Mouse (Mus musculus): Measurements from ENCODE around the gene Dennd1a.
A peak's percentile ranks its signal among the peaks of the same experiment; 100 is the strongest.

The Dennd1a gene

GRCm38 (mm10) chr2:37776611-37777411, 510.4 kb downstream of the Dennd1a start:
- H3K36me3 ChIP-seq (ENCODE audit: insufficient read depth, low read length): no peaks in the 10 kb centered on the region
- H3K4me1 ChIP-seq (replicated peaks; ENCODE audit: low read depth, low read length): peaks cover 68% of the 10 kb centered on the region
- TF ChIP-seq POU5F1 (IDR thresholded peaks at IDR 0.05; ENCODE audit: borderline replicate concordance, low read length) (no peak), CTCF (conservative IDR thresholded peaks at IDR 0.05; ENCODE audit: low read length) (no peak), NANOG (IDR thresholded peaks at IDR 0.05; ENCODE audit: borderline replicate concordance, low read length) (no peak)
- H3K4me3 ChIP-seq (replicated peaks; ENCODE audit: low read length): peak overlapping the region; percentile 72
- H3K9me3 ChIP-seq (ENCODE audit: low read length): no peaks in the 10 kb centered on the region
- H3K27me3 ChIP-seq (ENCODE audit: insufficient read depth, low read length): peaks cover 65% of the 10 kb centered on the region

DNA sequence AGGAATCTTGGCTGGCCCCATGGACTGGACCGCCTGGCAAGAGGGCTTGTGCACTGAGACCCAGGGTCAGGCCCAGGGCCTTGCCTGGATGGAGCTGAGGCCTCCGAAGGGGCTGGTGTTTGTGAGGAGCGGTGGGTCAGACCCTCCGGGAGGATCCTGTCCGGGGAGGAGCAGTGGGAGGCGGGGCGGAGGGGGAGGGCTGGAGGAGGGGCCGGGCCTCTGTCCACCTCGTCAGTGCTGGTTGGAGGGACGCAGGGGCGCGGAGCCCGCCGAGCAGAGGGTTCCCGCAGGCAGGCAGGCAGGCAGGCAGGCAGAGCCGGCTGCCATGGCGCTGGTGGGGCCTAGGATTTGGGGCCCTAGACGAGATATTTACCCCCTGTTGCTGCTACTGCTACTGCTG, 511.2 kb downstream of the Dennd1a start, which contains the start of gene Crb2:
Crb2 (plus strand) TSS at position 234 of the 400 bp plus-strand sequence.
- no peaks in the 10 kb centered on the region for H3K36me3 ChIP-seq (ENCODE audit: insufficient read depth, low read length)
- no peak for TF ChIP-seq POU5F1 (IDR thresholded peaks at IDR 0.05; ENCODE audit: borderline replicate concordance, low read length)
- TF ChIP-seq NANOG (IDR thresholded peaks at IDR 0.05; ENCODE audit: borderline replicate concordance, low read length): no peak
- no peak for TF ChIP-seq CTCF (conservative IDR thresholded peaks at IDR 0.05; ENCODE audit: low read length)
- peaks cover 59% of the 10 kb centered on the region for H3K27me3 ChIP-seq (ENCODE audit: insufficient read depth, low read length)
- no peaks in the 10 kb centered on the region for H3K9me3 ChIP-seq (ENCODE audit: low read length)
- H3K4me3 ChIP-seq (replicated peaks; ENCODE audit: low read length): peak within 1 kb of the TSS; percentile 72
- H3K4me1 ChIP-seq (replicated peaks; ENCODE audit: low read depth, low read length): peaks cover 67% of the 10 kb centered on the region

GRCm38 (mm10) chr2:37774571-37774970, 512.6 kb downstream of the Dennd1a start:
- H3K9me3 ChIP-seq (ENCODE audit: low read length): no peaks in the 10 kb centered on the region
- no peak overlapping the region for H3K4me3 ChIP-seq (replicated peaks; ENCODE audit: low read length)
- H3K27me3 ChIP-seq (ENCODE audit: insufficient read depth, low read length): peaks cover 58% of the 10 kb centered on the region
- H3K4me1 ChIP-seq (replicated peaks; ENCODE audit: low read depth, low read length): peaks cover 66% of the 10 kb centered on the region
- TF ChIP-seq NANOG (IDR thresholded peaks at IDR 0.05; ENCODE audit: borderline replicate concordance, low read length) (no peak), POU5F1 (IDR thresholded peaks at IDR 0.05; ENCODE audit: borderline replicate concordance, low read length) (no peak), CTCF (conservative IDR thresholded peaks at IDR 0.05; ENCODE audit: low read length) (peak; percentile 79)
- H3K36me3 ChIP-seq (ENCODE audit: insufficient read depth, low read length): no peaks in the 10 kb centered on the region

- Histone ChIP-seq H3K4me1 (replicated peaks; ENCODE audit: low read depth, low read length) (peaks cover 66% of the 10 kb centered on the region), H3K27me3 (ENCODE audit: insufficient read depth, low read length) (peaks cover 47% of the 10 kb centered on the region)
- TF ChIP-seq CTCF (conservative IDR thresholded peaks at IDR 0.05; ENCODE audit: low read length): peak; percentile 66
- TF ChIP-seq POU5F1 (IDR thresholded peaks at IDR 0.05; ENCODE audit: borderline replicate concordance, low read length): no peak
- TF ChIP-seq NANOG (IDR thresholded peaks at IDR 0.05; ENCODE audit: borderline replicate concordance, low read length): no peak
Measured at GRCm38 (mm10) chr2:37771618-37772285, 515.4 kb downstream of the Dennd1a start.

GRCm38 (mm10) chr2:37769793-37770192, 517.4 kb downstream of the Dennd1a start:
- Histone ChIP-seq H3K4me1 (replicated peaks; ENCODE audit: low read depth, low read length) (peaks cover 68% of the 10 kb centered on the region), H3K27me3 (ENCODE audit: insufficient read depth, low read length) (peaks cover 43% of the 10 kb centered on the region), H3K36me3 (ENCODE audit: insufficient read depth, low read length) (no peaks in the 10 kb centered on the region), H3K4me3 (replicated peaks; ENCODE audit: low read length) (no peak overlapping the region), H3K9me3 (ENCODE audit: low read length) (no peaks in the 10 kb centered on the region)
- TF ChIP-seq POU5F1 (IDR thresholded peaks at IDR 0.05; ENCODE audit: borderline replicate concordance, low read length) (no peak), CTCF (conservative IDR thresholded peaks at IDR 0.05; ENCODE audit: low read length) (no peak)

More at GRCm38 (mm10) chr2:37771618-37772285, 515.4 kb downstream of the Dennd1a start:
- Histone ChIP-seq H3K4me3 (replicated peaks; ENCODE audit: low read length) (peak overlapping the region; percentile 65), H3K36me3 (ENCODE audit: insufficient read depth, low read length) (no peaks in the 10 kb centered on the region), H3K9me3 (ENCODE audit: low read length) (no peaks in the 10 kb centered on the region)

- TF ChIP-seq NANOG (IDR thresholded peaks at IDR 0.05; ENCODE audit: borderline replicate concordance, low read length) (no peak), CTCF (conservative IDR thresholded peaks at IDR 0.05; ENCODE audit: low read length) (no peak), POU5F1 (IDR thresholded peaks at IDR 0.05; ENCODE audit: borderline replicate concordance, low read length) (no peak)
- Histone ChIP-seq H3K36me3 (ENCODE audit: insufficient read depth, low read length) (no peaks in the 10 kb centered on the region), H3K27me3 (ENCODE audit: insufficient read depth, low read length) (peaks cover 51% of the 10 kb centered on the region), H3K4me3 (replicated peaks; ENCODE audit: low read length) (no peak overlapping the region), H3K9me3 (ENCODE audit: low read length) (no peaks in the 10 kb centered on the region), H3K4me1 (replicated peaks; ENCODE audit: low read depth, low read length) (peaks cover 75% of the 10 kb centered on the region)
Measured at GRCm38 (mm10) chr2:37768903-37769302, 518.3 kb downstream of the Dennd1a start.

DNA sequence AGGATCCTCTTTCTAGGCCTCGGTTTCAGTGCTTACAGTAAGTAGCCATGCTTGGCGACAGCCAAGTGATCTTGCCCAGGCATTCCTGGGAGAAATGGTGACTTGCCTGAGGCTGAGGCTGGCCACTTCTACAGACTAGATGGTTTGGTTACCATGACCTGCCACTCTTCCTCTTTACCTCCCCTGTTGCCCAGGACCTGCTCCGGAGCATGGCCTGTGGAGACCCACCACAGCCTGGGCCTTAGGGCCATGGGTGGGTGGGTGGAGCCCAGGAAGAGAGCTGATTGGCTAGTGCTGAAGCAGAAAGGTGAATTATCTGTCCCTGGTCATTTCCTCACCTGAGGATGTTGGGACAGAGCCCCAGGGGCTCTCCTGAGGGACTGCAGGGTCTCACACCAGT, 519.5 kb downstream of the Dennd1a start:
- no peaks in the 10 kb centered on the region for H3K9me3 ChIP-seq (ENCODE audit: low read length)
- peak overlapping the region; percentile 65 for H3K4me3 ChIP-seq (replicated peaks; ENCODE audit: low read length)
- no peak for TF ChIP-seq POU5F1 (IDR thresholded peaks at IDR 0.05; ENCODE audit: borderline replicate concordance, low read length)
- no peak for TF ChIP-seq NANOG (IDR thresholded peaks at IDR 0.05; ENCODE audit: borderline replicate concordance, low read length)
- no peak for TF ChIP-seq CTCF (conservative IDR thresholded peaks at IDR 0.05; ENCODE audit: low read length)
- peaks cover 81% of the 10 kb centered on the region for H3K4me1 ChIP-seq (replicated peaks; ENCODE audit: low read depth, low read length)
- H3K36me3 ChIP-seq (ENCODE audit: insufficient read depth, low read length): no peaks in the 10 kb centered on the region
- H3K27me3 ChIP-seq (ENCODE audit: insufficient read depth, low read length): peaks cover 59% of the 10 kb centered on the region

GRCm38 (mm10) chr2:37767080-37767547, 520.1 kb downstream of the Dennd1a start:
- Histone ChIP-seq H3K27me3 (ENCODE audit: insufficient read depth, low read length) (peaks cover 65% of the 10 kb centered on the region), H3K4me1 (replicated peaks; ENCODE audit: low read depth, low read length) (peaks cover 81% of the 10 kb centered on the region), H3K4me3 (replicated peaks; ENCODE audit: low read length) (peak overlapping the region; percentile 65), H3K36me3 (ENCODE audit: insufficient read depth, low read length) (no peaks in the 10 kb centered on the region), H3K9me3 (ENCODE audit: low read length) (no peaks in the 10 kb centered on the region)
- TF ChIP-seq POU5F1 (IDR thresholded peaks at IDR 0.05; ENCODE audit: borderline replicate concordance, low read length) (peak; percentile 93), CTCF (conservative IDR thresholded peaks at IDR 0.05; ENCODE audit: low read length) (no peak)
